Mouse (Mus musculus) hindbrain, embryonic 16.5 days (tissue): Measurements from ENCODE around the gene Snx10. TPM values are rescaled to one million over a fixed set of nuclear protein-coding genes. Genes with fewer than 3 reads are reported as not detected.
A peak's percentile ranks its signal among the peaks of the same experiment; 100 is the strongest.
"Not testable (repeated sequence)": the region's sequence is repeated elsewhere in the genome, so short reads cannot be mapped to it uniquely, and the experiment has no call there.

ENCODE experiments used
- ATAC-seq: fragments of 200-750 bp; cut with Nextera tagmentation; 2 replicates; pipeline ENCODE4 v1.8.0; 2017; ENCODE audit warnings: moderate TSS enrichment, moderate library complexity
- H3K27ac ChIP-seq: fragments of 300-500 bp; sonication (generic); 2 replicates; pipeline ENCODE4 v1.5.1; 2014; ENCODE audit warnings: low read depth, mild to moderate bottlenecking, control low read depth, low read length, moderate library complexity
- H3K27me3 ChIP-seq: fragments of 300-500 bp; sonication (generic); replicated peaks from 2 replicates; pipeline ENCODE4 v1.6.1; 2014; ENCODE audit warnings: low read length; ENCODE audit not compliant: control insufficient read depth, insufficient read depth
- H3K36me3 ChIP-seq: fragments of 300-500 bp; sonication (generic); 2 replicates; pipeline ENCODE4 v1.6.1; 2014; ENCODE audit warnings: mild to moderate bottlenecking, low read length, moderate library complexity, mixed read lengths; ENCODE audit not compliant: control insufficient read depth, insufficient read depth
- H3K4me1 ChIP-seq: fragments of 300-500 bp; sonication (generic); 2 replicates; pipeline ENCODE4 v1.6.1; 2014; ENCODE audit warnings: low read depth, low read length; ENCODE audit not compliant: control insufficient read depth, insufficient read depth
- H3K4me2 ChIP-seq: fragments of 300-500 bp; sonication (generic); 2 replicates; pipeline ENCODE4 v1.6.1; 2014; ENCODE audit warnings: mild to moderate bottlenecking, low read length, control low read depth, moderate library complexity
- H3K4me3 ChIP-seq: fragments of 300-500 bp; sonication (generic); 2 replicates; pipeline ENCODE4 v1.5.1; 2014; ENCODE audit warnings: mild to moderate bottlenecking, low read length, control low read depth, moderate library complexity
- H3K9ac ChIP-seq: fragments of 300-500 bp; sonication (generic); 2 replicates; pipeline ENCODE4 v1.6.1; 2014; ENCODE audit warnings: low read depth, mild to moderate bottlenecking, control low read depth, low read length, moderate library complexity
- H3K9me3 ChIP-seq: fragments of 300-500 bp; sonication (generic); 2 replicates; pipeline ENCODE4 v1.6.1; 2014; ENCODE audit warnings: mild to moderate bottlenecking, low read length, moderate library complexity; ENCODE audit not compliant: control insufficient read depth
- WGBS: fragments of 180-500 bp; shearing (Covaris S2); extraction: QIAGEN DNeasy Blood & Tissue Kit; methylation state at CpG from one replicate; pipeline ENCODE4 v1.1.7; 2014; 5-methylcytosine and 5-hydroxymethylcytosine counted together
- polyA plus RNA-seq: library from polyadenylated mRNA; unstranded; fragments of >200 nt; fragmentation: Nextera tagmentation; extraction: Ambion mirVana; gene quantifications from 2 replicates; pipeline ENCODE4 v1.2.1, GENCODE M21; 2015

Gene Snx10
- polyA plus RNA-seq = 65.9 and 76.2 TPM in 2 replicates

- peak; percentile 70 for ATAC-seq
- peaks cover 8% of the 10 kb centered on the region for H3K4me1 ChIP-seq
- H3K27me3 ChIP-seq = no peaks in the 10 kb centered on the region
- peak within 1 kb of the TSS; percentile 88 for H3K9ac ChIP-seq
- peak within 1 kb of the TSS; percentile 85 for H3K4me3 ChIP-seq
- WGBS = 0% methylated on average over 46 of the region's 47 CpGs
- H3K27ac ChIP-seq = peak within 1 kb of the TSS; percentile 86
- no peaks in the 10 kb centered on the region for H3K36me3 ChIP-seq
- peak within 1 kb of the TSS; percentile 69 for H3K4me2 ChIP-seq
- H3K9me3 ChIP-seq = no peaks in the 10 kb centered on the region
These were observed at the start of gene Snx10 for GRCm38 (mm10) chr6:51523807-51524320. Snx10 (plus strand) TSS chr6:51523901.

- Histone ChIP-seq H3K27ac (no peak overlapping the region), H3K4me3 (no peak overlapping the region), H3K27me3 (no peaks in the 10 kb centered on the region), H3K9ac (no peak overlapping the region), H3K4me2 (no peak overlapping the region), H3K9me3 (no peaks in the 10 kb centered on the region), H3K4me1 (no peaks in the 10 kb centered on the region), H3K36me3 (peaks cover 37% of the 10 kb centered on the region)
- 94% methylated on average over 4 of the region's 4 CpGs for WGBS
- ATAC-seq = no peak
These were observed 44.5 kb upstream of the Snx10 start for GRCm38 (mm10) chr6:51479136-51479731.

- Histone ChIP-seq H3K4me1 (no peaks in the 10 kb centered on the region), H3K27ac (no peak overlapping the region), H3K9ac (no peak overlapping the region), H3K36me3 (peaks cover 30% of the 10 kb centered on the region), H3K4me3 (no peak overlapping the region), H3K9me3 (no peaks in the 10 kb centered on the region), H3K4me2 (no peak overlapping the region), H3K27me3 (no peaks in the 10 kb centered on the region)
- 94% methylated on average over 8 of the region's 8 CpGs for WGBS
- ATAC-seq = no peak
These were observed 42.2 kb upstream of the Snx10 start for GRCm38 (mm10) chr6:51481548-51481947.

- ATAC-seq = no peak
- no peaks in the 10 kb centered on the region for H3K27me3 ChIP-seq
- no peak overlapping the region for H3K4me3 ChIP-seq
- H3K27ac ChIP-seq = no peak overlapping the region
- no peaks in the 10 kb centered on the region for H3K9me3 ChIP-seq
- peaks cover 25% of the 10 kb centered on the region for H3K36me3 ChIP-seq
- no peaks in the 10 kb centered on the region for H3K4me1 ChIP-seq
- H3K9ac ChIP-seq = no peak overlapping the region
- WGBS = 97% methylated on average over 3 of the region's 3 CpGs
- no peak overlapping the region for H3K4me2 ChIP-seq
These were observed 39.8 kb upstream of the Snx10 start for GRCm38 (mm10) chr6:51483861-51484260.

DNA sequence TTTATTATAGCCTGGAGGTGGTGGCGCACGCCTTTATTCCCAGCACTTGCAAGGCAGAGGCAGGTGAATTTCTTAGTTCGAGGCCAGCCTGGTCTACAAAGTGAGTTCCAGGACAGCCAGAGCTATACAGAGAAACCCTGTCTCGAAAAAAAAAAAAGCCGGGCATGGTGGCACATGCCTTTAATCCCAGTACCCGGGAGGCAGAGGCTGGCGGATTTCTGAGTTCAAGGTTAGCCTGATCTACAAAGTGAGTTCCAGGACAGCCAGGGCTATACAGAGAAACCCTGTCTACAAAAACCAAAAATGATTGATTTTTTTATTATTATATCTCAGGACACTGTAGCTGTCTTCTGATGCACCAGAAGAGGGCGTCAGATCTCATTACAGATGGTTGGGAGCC, 39.1 kb upstream of the Snx10 start:
- not testable (repeated sequence) for H3K4me1 ChIP-seq, H3K9ac ChIP-seq, H3K9me3 ChIP-seq, H3K4me2 ChIP-seq, H3K27me3 ChIP-seq, ATAC-seq, H3K4me3 ChIP-seq, H3K27ac ChIP-seq
- peaks cover 18% of the 10 kb centered on the region for H3K36me3 ChIP-seq
- 87% methylated on average over 8 of the region's 8 CpGs for WGBS

DNA sequence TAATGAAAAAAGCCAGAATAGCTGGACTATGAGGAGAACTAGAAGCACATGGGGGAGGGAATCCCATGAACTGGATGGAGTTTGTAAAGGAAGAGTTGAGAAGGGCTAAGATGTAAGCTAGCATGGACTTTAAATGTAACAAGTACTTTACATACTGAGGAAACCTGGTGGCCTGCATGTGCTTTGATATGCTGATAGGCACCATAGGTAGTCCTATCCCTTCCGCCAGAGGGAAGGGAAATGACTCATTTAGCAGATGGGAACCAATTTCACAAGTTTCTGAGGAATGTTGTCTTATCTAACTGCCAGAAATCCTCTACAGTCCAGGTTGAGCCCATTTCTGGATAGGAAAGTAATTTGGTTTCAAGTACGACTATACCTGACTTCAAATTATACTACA, 38.1 kb upstream of the Snx10 start:
- WGBS = 62% methylated on average over 2 of the region's 2 CpGs
- Histone ChIP-seq H3K27me3 (no peaks in the 10 kb centered on the region), H3K4me3 (no peak overlapping the region), H3K4me2 (no peak overlapping the region), H3K4me1 (no peaks in the 10 kb centered on the region), H3K9me3 (no peaks in the 10 kb centered on the region), H3K9ac (no peak overlapping the region), H3K27ac (no peak overlapping the region), H3K36me3 (peaks cover 9% of the 10 kb centered on the region)
- ATAC-seq = no peak

GRCm38 (mm10) chr6:51486076-51486710, 37.5 kb upstream of the Snx10 start:
- peaks cover 7% of the 10 kb centered on the region for H3K36me3 ChIP-seq
- H3K4me2 ChIP-seq = no peak overlapping the region
- no peak for ATAC-seq
- WGBS = 75% methylated on average over 7 of the region's 7 CpGs
- H3K27ac ChIP-seq = no peak overlapping the region
- no peak overlapping the region for H3K4me3 ChIP-seq
- no peaks in the 10 kb centered on the region for H3K27me3 ChIP-seq
- no peak overlapping the region for H3K9ac ChIP-seq
- no peaks in the 10 kb centered on the region for H3K9me3 ChIP-seq
- H3K4me1 ChIP-seq = no peaks in the 10 kb centered on the region

DNA sequence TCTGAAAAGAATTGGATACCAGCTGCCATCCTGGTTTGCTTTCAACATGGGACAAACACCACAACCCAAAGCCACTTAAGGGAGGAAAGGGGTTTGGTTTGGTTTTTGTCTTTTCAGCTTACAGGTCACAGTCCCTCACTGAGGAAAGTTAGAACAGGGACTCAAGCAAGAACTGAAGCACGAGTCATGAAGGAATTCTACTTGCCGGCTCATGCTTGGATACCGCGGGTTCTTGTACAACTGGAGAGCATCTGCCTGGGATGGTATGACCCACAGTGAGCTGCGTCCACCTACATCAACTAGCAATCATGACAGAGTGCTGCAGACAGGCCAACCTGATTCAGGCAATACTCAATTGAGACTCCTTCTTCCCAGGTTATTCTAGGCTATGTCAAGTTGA, 37.0 kb upstream of the Snx10 start:
- H3K4me1 ChIP-seq = no peaks in the 10 kb centered on the region
- H3K4me2 ChIP-seq = no peak overlapping the region
- H3K27me3 ChIP-seq = no peaks in the 10 kb centered on the region
- H3K9ac ChIP-seq = no peak overlapping the region
- no peaks in the 10 kb centered on the region for H3K9me3 ChIP-seq
- no peak for ATAC-seq
- peaks cover 7% of the 10 kb centered on the region for H3K36me3 ChIP-seq
- WGBS = 89% methylated on average over 5 of the region's 5 CpGs
- H3K4me3 ChIP-seq = no peak overlapping the region
- no peak overlapping the region for H3K27ac ChIP-seq

DNA sequence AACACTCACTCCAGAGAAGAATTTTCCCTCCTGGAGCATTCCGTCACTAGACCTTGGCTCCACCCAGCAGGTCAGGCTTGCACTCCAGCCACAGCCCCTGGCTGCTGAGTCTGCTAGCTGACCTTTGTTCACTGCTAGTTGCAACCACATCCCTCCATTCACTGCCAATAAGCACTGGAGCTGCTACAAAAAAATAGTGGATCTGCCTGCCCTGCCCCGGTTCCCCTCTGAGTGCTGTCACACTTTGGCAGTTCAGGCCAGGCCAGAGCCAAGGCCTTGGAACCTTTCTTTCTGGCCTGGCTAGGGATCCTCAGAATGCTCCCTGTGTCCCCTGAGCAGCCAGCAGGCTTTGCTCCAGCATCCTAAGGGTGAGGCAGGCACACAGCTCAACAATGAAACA, 33.9 kb upstream of the Snx10 start:
- ATAC-seq = no peak
- Histone ChIP-seq H3K4me2 (no peak overlapping the region), H3K36me3 (no peaks in the 10 kb centered on the region), H3K27ac (no peak overlapping the region), H3K4me3 (no peak overlapping the region), H3K9ac (no peak overlapping the region), H3K4me1 (no peaks in the 10 kb centered on the region), H3K27me3 (no peaks in the 10 kb centered on the region), H3K9me3 (no peaks in the 10 kb centered on the region)
- 60% methylated on average over 2 of the region's 2 CpGs for WGBS
